Mouse (Mus musculus) limb, embryonic 13.5 days (tissue): Measurements from ENCODE around the gene Tbpl1. TPM values are rescaled to one million over a fixed set of nuclear protein-coding genes. Genes with fewer than 3 reads are reported as not detected.
A peak's percentile ranks its signal among the peaks of the same experiment; 100 is the strongest.

Experiments used
- ATAC-seq: fragments of 200-750 bp; cut with Nextera tagmentation; 2 replicates; pipeline ENCODE4 v1.8.0; 2017; ENCODE audit warnings: low read depth, moderate number of reproducible peaks, moderate TSS enrichment; ENCODE audit not compliant: low FRiP score
- H3K27ac ChIP-seq: fragments of 300-500 bp; sonication (generic); 2 replicates; pipeline ENCODE4 v1.5.1; 2015; ENCODE audit warnings: inconsistent platforms, mild to moderate bottlenecking, moderate library complexity
- H3K27me3 ChIP-seq: fragments of 300-500 bp; sonication (generic); 2 replicates; pipeline ENCODE4 v1.6.1; 2015; ENCODE audit warnings: mild to moderate bottlenecking, inconsistent platforms
- H3K36me3 ChIP-seq: fragments of 300-500 bp; sonication (generic); 2 replicates; pipeline ENCODE4 v1.6.1; 2015; ENCODE audit warnings: inconsistent platforms, mild to moderate bottlenecking, moderate library complexity
- H3K4me1 ChIP-seq: fragments of 300-500 bp; sonication (generic); 2 replicates; pipeline ENCODE4 v1.6.1; 2015; ENCODE audit warnings: inconsistent platforms
- H3K4me2 ChIP-seq: fragments of 300-500 bp; sonication (generic); replicated peaks from 2 replicates; pipeline ENCODE4 v1.6.1; 2015; ENCODE audit warnings: inconsistent platforms, mild to moderate bottlenecking, moderate library complexity
- H3K4me3 ChIP-seq: fragments of 300-500 bp; sonication (generic); 2 replicates; pipeline ENCODE4 v1.5.1; 2015; ENCODE audit warnings: moderate library complexity, mild to moderate bottlenecking, inconsistent platforms
- H3K9ac ChIP-seq: fragments of 300-500 bp; sonication (generic); 2 replicates; pipeline ENCODE4 v1.6.1; 2015; ENCODE audit warnings: mild to moderate bottlenecking, inconsistent platforms
- H3K9me3 ChIP-seq: fragments of 300-500 bp; sonication (generic); 2 replicates; pipeline ENCODE4 v1.6.1; 2016; ENCODE audit warnings: inconsistent platforms
- WGBS: fragments of 180-500 bp; shearing (Covaris S2); methylation state at CpG from one replicate; pipeline ENCODE4 v1.1.7; 2015; 5-methylcytosine and 5-hydroxymethylcytosine counted together
- microRNA-seq: library from miRNA; unstranded; fragments of <30 nt; microRNA quantifications from one replicate; pipeline ENCODE4, GENCODE M21; 2016
- polyA plus RNA-seq: library from polyadenylated mRNA; unstranded; fragments of >200 nt; fragmentation: Nextera tagmentation; extraction: Ambion mirVana; gene quantifications from 2 replicates; pipeline ENCODE4 v1.2.1, GENCODE M21; 2015

Gene Tbpl1
- polyA plus RNA-seq, 1 experiment from 2014 or later, result 72.1 TPM

GRCm38 (mm10) chr10:22659386-22659725 is 72.4 kb downstream of the Tbpl1 start:
- Histone ChIP-seq H3K4me1 (peaks cover 18% of the 10 kb centered on the region), H3K4me3 (no peak overlapping the region), H3K27me3 (0 out of 2 replicates have a peak, but pooled peaks cover 3% of the 10 kb centered on the region), H3K36me3 (no peaks in the 10 kb centered on the region), H3K9me3 (no peaks in the 10 kb centered on the region), H3K9ac (no peak overlapping the region), H3K4me2 (no peak overlapping the region), H3K27ac (peak overlapping the region; percentile 34; the same call in 1 of the 2 replicates)
- no peak for ATAC-seq
- 82% methylated on average over 10 of the region's 10 CpGs for WGBS

GRCm38 (mm10) chr10:22658534-22659385 is 73.0 kb downstream of the Tbpl1 start:
- Histone ChIP-seq H3K27ac (peak overlapping the region; percentile 34; the same call in 1 of the 2 replicates), H3K27me3 (0 out of 2 replicates have a peak, but pooled peaks cover 3% of the 10 kb centered on the region), H3K4me2 (peak overlapping the region; percentile 30; the same call in 1 of the 2 replicates), H3K9me3 (no peaks in the 10 kb centered on the region), H3K9ac (no peak overlapping the region), H3K36me3 (no peaks in the 10 kb centered on the region), H3K4me3 (no peak overlapping the region), H3K4me1 (peaks cover 20% of the 10 kb centered on the region)
- 33% methylated on average over 23 of the region's 23 CpGs for WGBS
- ATAC-seq, result peak; percentile 87

Small RNA genes lying within 50 kb of the gene (microRNA-seq; reads per million reads assigned to microRNA genes)
- gene Mir7663, result 0.87 reads per million

Other genes starting within 250 kb of the Tbpl1 start
- 1.8 and 2.2 TPM in 2 replicates for gene Slc2a12, start 86.9 kb downstream of the Tbpl1 start, polyA plus RNA-seq
- gene Tcf21, start 88.2 kb upstream of the Tbpl1 start, polyA plus RNA-seq, result 0.37 and 0.51 TPM in 2 replicates